Mouse (Mus musculus): ENCODE results near the gene Kremen1.

GRCm38 (mm10) chr11:5298007-5298372 lies 36.6 kb upstream of the Kremen1 start:
- TF ChIP-seq CTCF (IDR thresholded peaks at IDR 0.05; ENCODE audit: insufficient read depth, low read length) (no peak), POLR2A (IDR thresholded peaks at IDR 0.05; ENCODE audit: borderline replicate concordance, extremely low read depth, low read depth, low read length) (no peak)

Measured in lung, adult 2 months (tissue).